Mouse (Mus musculus): ENCODE measurements around the gene Chrm1. TPM values are rescaled to one million over a fixed set of nuclear protein-coding genes. Genes with fewer than 3 reads are reported as not detected.

Gene Chrm1
- polyA plus RNA-seq, 1 experiment from 2014 or later, result 0.06 TPM

DNA sequence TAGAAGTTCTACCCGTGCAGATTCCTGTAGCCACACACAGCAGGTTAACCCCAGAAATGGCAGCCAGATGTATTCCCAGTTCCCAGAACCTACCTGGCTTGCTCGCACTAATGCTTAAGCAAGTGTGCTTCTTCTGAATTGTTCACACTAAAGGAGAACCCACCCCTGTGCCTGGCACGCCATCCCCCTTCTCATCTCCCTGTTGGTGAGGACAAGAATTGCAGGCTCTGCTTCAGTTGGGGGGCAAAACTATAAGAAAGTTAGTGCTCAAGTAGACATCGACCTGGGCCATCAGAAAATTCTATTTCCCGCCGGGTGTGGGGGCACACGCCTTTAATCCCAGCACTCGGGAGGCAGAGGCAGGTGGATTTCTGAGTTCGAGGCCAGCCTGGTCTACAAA is 36.1 kb downstream of the Chrm1 start:
- 64% methylated on average over 9 of the region's 9 CpGs for WGBS (ENCODE audit: insufficient replicate concordance)
- Histone ChIP-seq H3K9ac (ENCODE audit: low read depth, low read length) (no peak overlapping the region), H3K4me2 (no peak overlapping the region), H3K4me3 (ENCODE audit: low read depth, low read length) (no peak overlapping the region), H3K27me3 (ENCODE audit: control insufficient read depth, insufficient read depth, low read length) (no peaks in the 10 kb centered on the region), H3K9me3 (replicated peaks; ENCODE audit: control insufficient read depth, low read length) (no peaks in the 10 kb centered on the region), H3K4me1 (ENCODE audit: control insufficient read depth, insufficient read depth, low read length) (no peaks in the 10 kb centered on the region), H3K27ac (ENCODE audit: low read depth, low read length) (no peak overlapping the region), H3K36me3 (ENCODE audit: control insufficient read depth, insufficient read depth, low read length) (no peaks in the 10 kb centered on the region)
- ATAC-seq (replicated peaks; ENCODE audit: insufficient number of reproducible peaks, low FRiP score, low TSS enrichment), result no peak

DNA sequence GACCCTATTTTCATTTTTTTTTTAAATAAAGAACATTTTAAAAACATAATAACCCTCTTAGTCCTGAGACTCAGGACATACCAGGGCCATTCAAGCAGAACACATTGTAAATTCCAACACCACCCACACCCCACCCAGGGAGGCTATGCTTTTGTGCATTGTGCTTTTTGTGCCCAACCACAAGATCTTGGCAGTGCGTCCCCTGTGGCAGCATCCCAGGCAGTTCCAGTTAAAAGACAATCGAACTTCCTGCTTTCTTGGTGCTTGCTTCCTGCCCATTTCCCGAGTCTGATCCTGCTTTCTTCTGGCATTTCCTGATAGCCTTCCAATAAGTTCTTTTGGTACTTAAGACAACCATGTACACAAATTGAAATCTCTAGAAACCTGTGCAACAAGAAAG is 38.9 kb downstream of the Chrm1 start:
- 62% methylated on average over 3 of the region's 3 CpGs for WGBS (ENCODE audit: insufficient replicate concordance)

DNA sequence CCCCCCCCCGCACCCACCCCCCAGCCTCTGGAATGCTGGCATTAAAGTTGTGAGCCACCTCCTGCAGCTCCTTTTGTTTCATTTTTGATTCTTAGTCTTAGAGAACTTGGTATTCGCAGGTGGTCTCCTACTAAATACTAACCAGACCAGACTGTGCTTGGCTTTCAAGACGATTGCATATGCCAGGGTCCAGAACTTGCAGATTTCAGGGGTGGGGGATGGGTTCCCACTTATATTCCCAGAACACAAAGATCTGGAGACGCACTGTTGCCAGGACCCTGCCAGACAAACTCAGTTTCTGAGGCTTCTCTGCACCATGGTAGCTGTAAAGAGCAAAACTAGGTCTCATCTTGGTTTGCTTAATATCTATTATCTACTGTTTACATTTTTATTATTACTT is 40.0 kb downstream of the Chrm1 start:
- no peak for ATAC-seq (replicated peaks; ENCODE audit: insufficient number of reproducible peaks, low FRiP score, low TSS enrichment)
- H3K4me2 ChIP-seq, result no peak overlapping the region
- 53% methylated on average over 4 of the region's 4 CpGs for WGBS (ENCODE audit: insufficient replicate concordance)
- H3K4me3 ChIP-seq (ENCODE audit: low read depth, low read length), result no peak overlapping the region
- no peak overlapping the region for H3K9ac ChIP-seq (ENCODE audit: low read depth, low read length)
- no peaks in the 10 kb centered on the region for H3K27me3 ChIP-seq (ENCODE audit: control insufficient read depth, insufficient read depth, low read length)
- no peaks in the 10 kb centered on the region for H3K9me3 ChIP-seq (replicated peaks; ENCODE audit: control insufficient read depth, low read length)
- H3K36me3 ChIP-seq (ENCODE audit: control insufficient read depth, insufficient read depth, low read length), result peaks cover 12% of the 10 kb centered on the region
- no peaks in the 10 kb centered on the region for H3K4me1 ChIP-seq (ENCODE audit: control insufficient read depth, insufficient read depth, low read length)
- H3K27ac ChIP-seq (ENCODE audit: low read depth, low read length), result no peak overlapping the region

More for the DNA sequence above, 38.9 kb downstream of the Chrm1 start:
- H3K4me2 ChIP-seq, result no peak overlapping the region
- peaks cover under 1% of the 10 kb centered on the region for H3K36me3 ChIP-seq (ENCODE audit: control insufficient read depth, insufficient read depth, low read length)
- H3K27ac ChIP-seq (ENCODE audit: low read depth, low read length), result no peak overlapping the region
- H3K4me3 ChIP-seq (ENCODE audit: low read depth, low read length), result no peak overlapping the region
- no peak overlapping the region for H3K9ac ChIP-seq (ENCODE audit: low read depth, low read length)
- no peaks in the 10 kb centered on the region for H3K4me1 ChIP-seq (ENCODE audit: control insufficient read depth, insufficient read depth, low read length)
- no peaks in the 10 kb centered on the region for H3K9me3 ChIP-seq (replicated peaks; ENCODE audit: control insufficient read depth, low read length)
- ATAC-seq (replicated peaks; ENCODE audit: insufficient number of reproducible peaks, low FRiP score, low TSS enrichment), result no peak
- no peaks in the 10 kb centered on the region for H3K27me3 ChIP-seq (ENCODE audit: control insufficient read depth, insufficient read depth, low read length)

DNA sequence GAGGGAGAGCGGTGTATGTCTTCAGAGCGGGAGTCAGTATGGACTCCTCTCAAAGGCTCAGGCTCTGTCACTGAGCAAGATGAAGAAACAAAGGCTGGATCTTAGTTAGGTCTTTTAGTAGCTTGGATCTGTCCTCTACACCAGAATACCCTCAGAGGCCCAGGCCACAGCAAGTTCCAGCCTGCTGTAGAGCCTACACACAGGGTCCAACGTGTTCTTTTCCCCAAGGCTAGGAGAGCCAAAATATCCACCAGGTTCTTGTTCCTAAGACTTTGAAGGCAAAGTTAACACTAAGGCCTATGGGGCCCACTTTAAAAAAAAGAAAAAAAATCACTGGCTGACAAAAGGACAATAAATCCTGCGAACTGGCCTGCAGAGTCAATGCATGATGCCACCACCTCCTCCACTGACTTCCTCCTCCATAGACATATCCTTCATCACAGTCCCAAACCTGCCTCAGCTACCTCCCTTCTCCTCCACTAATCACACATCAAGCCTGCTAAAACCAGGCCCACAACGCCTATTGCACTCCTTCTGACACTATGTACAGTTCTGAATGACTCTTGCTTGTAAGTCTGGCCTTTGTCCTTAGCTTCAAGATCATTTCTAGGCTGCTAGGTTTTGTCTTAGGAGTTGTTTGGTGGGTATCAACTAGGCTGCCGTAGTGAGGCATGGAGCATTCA is 41.6 kb downstream of the Chrm1 start:
- ATAC-seq (replicated peaks; ENCODE audit: insufficient number of reproducible peaks, low FRiP score, low TSS enrichment), result no peak
- WGBS (ENCODE audit: insufficient replicate concordance), result 83% methylated on average over 6 of the region's 6 CpGs
- H3K4me2 ChIP-seq, result no peak overlapping the region
- H3K27ac ChIP-seq (ENCODE audit: low read depth, low read length), result no peak overlapping the region
- no peaks in the 10 kb centered on the region for H3K9me3 ChIP-seq (replicated peaks; ENCODE audit: control insufficient read depth, low read length)
- no peak overlapping the region for H3K9ac ChIP-seq (ENCODE audit: low read depth, low read length)
- peaks cover 25% of the 10 kb centered on the region for H3K36me3 ChIP-seq (ENCODE audit: control insufficient read depth, insufficient read depth, low read length)
- H3K4me1 ChIP-seq (ENCODE audit: control insufficient read depth, insufficient read depth, low read length), result no peaks in the 10 kb centered on the region
- H3K4me3 ChIP-seq (ENCODE audit: low read depth, low read length), result no peak overlapping the region
- no peaks in the 10 kb centered on the region for H3K27me3 ChIP-seq (ENCODE audit: control insufficient read depth, insufficient read depth, low read length)

DNA sequence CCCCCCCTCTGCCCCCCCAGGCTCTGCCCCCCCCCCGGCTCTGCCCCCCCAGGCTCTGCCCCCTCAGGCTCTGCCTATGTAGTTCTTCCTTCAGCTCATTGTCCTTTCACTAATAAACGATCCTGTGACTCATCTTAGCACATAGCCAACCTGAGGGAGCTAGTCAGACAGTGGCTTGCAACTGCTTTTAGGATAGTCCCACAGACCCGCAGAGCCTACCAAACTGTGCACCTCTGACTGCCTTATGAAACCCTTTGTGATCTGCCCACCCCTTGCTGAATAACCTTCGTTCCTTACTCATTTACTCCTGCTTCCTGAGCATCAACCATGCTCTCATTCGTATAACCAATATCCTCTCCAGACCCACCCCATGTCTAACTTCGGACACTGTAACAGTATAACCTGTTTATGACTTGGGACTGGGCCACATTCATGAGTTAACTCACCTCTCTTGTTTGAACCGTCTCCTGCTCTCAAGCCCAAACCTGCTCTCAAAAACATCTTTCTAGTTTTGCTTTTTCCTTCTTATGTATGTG is 42.6 kb downstream of the Chrm1 start:
- H3K4me1 ChIP-seq (ENCODE audit: control insufficient read depth, insufficient read depth, low read length), result peaks cover 4% of the 10 kb centered on the region; the same call in 1 of the 2 replicates
- no peak overlapping the region for H3K27ac ChIP-seq (ENCODE audit: low read depth, low read length)
- WGBS (ENCODE audit: insufficient replicate concordance), result 82% methylated on average over 7 of the region's 7 CpGs
- H3K9me3 ChIP-seq (replicated peaks; ENCODE audit: control insufficient read depth, low read length), result no peaks in the 10 kb centered on the region
- H3K36me3 ChIP-seq (ENCODE audit: control insufficient read depth, insufficient read depth, low read length), result peaks cover 28% of the 10 kb centered on the region
- ATAC-seq (replicated peaks; ENCODE audit: insufficient number of reproducible peaks, low FRiP score, low TSS enrichment), result no peak
- H3K4me2 ChIP-seq, result no peak overlapping the region
- no peak overlapping the region for H3K9ac ChIP-seq (ENCODE audit: low read depth, low read length)
- no peak overlapping the region for H3K4me3 ChIP-seq (ENCODE audit: low read depth, low read length)
- no peaks in the 10 kb centered on the region for H3K27me3 ChIP-seq (ENCODE audit: control insufficient read depth, insufficient read depth, low read length)

DNA sequence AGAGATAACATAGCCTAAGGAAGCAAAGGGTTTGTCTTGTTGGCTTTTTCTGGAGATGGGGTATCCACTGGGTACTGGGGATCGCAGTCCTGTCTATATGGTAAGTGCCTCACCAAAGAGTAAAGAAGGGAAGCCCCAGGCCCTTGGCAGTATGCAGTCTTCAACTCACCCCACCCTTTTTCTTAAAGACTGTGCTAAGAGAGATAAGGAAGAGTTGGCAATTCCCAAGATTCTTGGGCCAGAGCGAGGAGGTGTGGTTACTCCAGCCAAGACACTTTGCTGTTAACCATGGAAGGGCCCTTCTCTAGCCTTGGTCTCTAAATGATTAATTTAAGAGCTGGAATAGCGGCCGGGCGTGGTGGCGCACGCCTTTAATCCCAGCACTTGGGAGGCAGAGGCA is 43.3 kb downstream of the Chrm1 start:
- H3K9me3 ChIP-seq (replicated peaks; ENCODE audit: control insufficient read depth, low read length), result no peaks in the 10 kb centered on the region
- no peak overlapping the region for H3K9ac ChIP-seq (ENCODE audit: low read depth, low read length)
- WGBS (ENCODE audit: insufficient replicate concordance), result 91% methylated on average over 7 of the region's 7 CpGs
- no peak overlapping the region for H3K27ac ChIP-seq (ENCODE audit: low read depth, low read length)
- no peak for ATAC-seq (replicated peaks; ENCODE audit: insufficient number of reproducible peaks, low FRiP score, low TSS enrichment)
- H3K4me3 ChIP-seq (ENCODE audit: low read depth, low read length), result no peak overlapping the region
- H3K36me3 ChIP-seq (ENCODE audit: control insufficient read depth, insufficient read depth, low read length), result peaks cover 34% of the 10 kb centered on the region
- no peak overlapping the region for H3K4me2 ChIP-seq
- H3K4me1 ChIP-seq (ENCODE audit: control insufficient read depth, insufficient read depth, low read length), result peaks cover 10% of the 10 kb centered on the region
- no peaks in the 10 kb centered on the region for H3K27me3 ChIP-seq (ENCODE audit: control insufficient read depth, insufficient read depth, low read length)

DNA sequence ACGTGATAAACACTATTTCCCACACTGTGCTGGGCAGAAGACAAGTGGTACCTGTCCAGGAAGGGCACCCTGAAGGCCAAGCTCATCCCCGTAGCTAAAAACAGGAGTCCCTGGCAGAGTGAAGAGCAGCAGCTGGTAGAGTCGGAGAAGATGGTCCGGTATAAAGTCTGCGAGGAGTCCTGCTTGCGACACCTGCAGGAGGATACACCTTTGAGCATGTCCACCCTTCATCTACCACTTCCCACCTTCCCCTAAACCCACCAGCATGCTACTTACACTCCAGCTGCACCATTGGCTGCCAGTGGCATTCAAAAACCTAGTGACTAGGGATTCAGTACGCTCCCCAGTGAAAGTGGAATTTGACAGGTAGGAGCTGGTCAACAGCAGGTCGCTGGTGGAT is 45.4 kb downstream of the Chrm1 start:
- no peak overlapping the region for H3K4me2 ChIP-seq
- H3K9me3 ChIP-seq (replicated peaks; ENCODE audit: control insufficient read depth, low read length), result no peaks in the 10 kb centered on the region
- H3K27ac ChIP-seq (ENCODE audit: low read depth, low read length), result no peak overlapping the region
- peaks cover 36% of the 10 kb centered on the region for H3K36me3 ChIP-seq (ENCODE audit: control insufficient read depth, insufficient read depth, low read length)
- H3K4me1 ChIP-seq (ENCODE audit: control insufficient read depth, insufficient read depth, low read length), result peaks cover 14% of the 10 kb centered on the region
- ATAC-seq (replicated peaks; ENCODE audit: insufficient number of reproducible peaks, low FRiP score, low TSS enrichment), result no peak
- WGBS (ENCODE audit: insufficient replicate concordance), result 94% methylated on average over 8 of the region's 8 CpGs
- H3K4me3 ChIP-seq (ENCODE audit: low read depth, low read length), result no peak overlapping the region
- no peaks in the 10 kb centered on the region for H3K27me3 ChIP-seq (ENCODE audit: control insufficient read depth, insufficient read depth, low read length)
- H3K9ac ChIP-seq (ENCODE audit: low read depth, low read length), result no peak overlapping the region

DNA sequence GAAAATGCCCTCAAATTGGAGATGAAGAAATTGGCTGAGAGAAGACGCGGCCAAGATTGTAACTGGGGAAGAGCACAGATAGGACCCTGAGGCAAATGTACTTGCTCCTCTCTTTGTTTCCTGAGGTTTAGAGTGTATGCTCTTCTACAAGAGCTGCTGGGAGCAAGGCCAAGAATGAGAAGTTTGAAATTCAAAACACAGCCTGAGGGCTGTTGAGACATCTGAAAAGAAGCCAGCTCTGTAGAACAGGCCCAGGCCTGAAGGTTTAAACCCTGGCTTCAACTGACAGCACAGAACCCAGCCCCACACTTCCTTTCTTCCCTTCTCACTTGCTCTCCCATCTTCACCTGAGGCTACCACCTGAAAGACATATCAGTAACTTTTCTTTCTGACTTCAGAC is 46.5 kb downstream of the Chrm1 start:
- H3K9me3 ChIP-seq (replicated peaks; ENCODE audit: control insufficient read depth, low read length), result no peaks in the 10 kb centered on the region
- peaks cover 36% of the 10 kb centered on the region for H3K36me3 ChIP-seq (ENCODE audit: control insufficient read depth, insufficient read depth, low read length)
- H3K4me1 ChIP-seq (ENCODE audit: control insufficient read depth, insufficient read depth, low read length), result peaks cover 17% of the 10 kb centered on the region
- no peak overlapping the region for H3K4me3 ChIP-seq (ENCODE audit: low read depth, low read length)
- ATAC-seq (replicated peaks; ENCODE audit: insufficient number of reproducible peaks, low FRiP score, low TSS enrichment), result no peak
- no peak overlapping the region for H3K9ac ChIP-seq (ENCODE audit: low read depth, low read length)
- H3K4me2 ChIP-seq, result no peak overlapping the region
- no peak overlapping the region for H3K27ac ChIP-seq (ENCODE audit: low read depth, low read length)
- WGBS (ENCODE audit: insufficient replicate concordance), result 95% methylated on average over 2 of the region's 2 CpGs
- no peaks in the 10 kb centered on the region for H3K27me3 ChIP-seq (ENCODE audit: control insufficient read depth, insufficient read depth, low read length)

DNA sequence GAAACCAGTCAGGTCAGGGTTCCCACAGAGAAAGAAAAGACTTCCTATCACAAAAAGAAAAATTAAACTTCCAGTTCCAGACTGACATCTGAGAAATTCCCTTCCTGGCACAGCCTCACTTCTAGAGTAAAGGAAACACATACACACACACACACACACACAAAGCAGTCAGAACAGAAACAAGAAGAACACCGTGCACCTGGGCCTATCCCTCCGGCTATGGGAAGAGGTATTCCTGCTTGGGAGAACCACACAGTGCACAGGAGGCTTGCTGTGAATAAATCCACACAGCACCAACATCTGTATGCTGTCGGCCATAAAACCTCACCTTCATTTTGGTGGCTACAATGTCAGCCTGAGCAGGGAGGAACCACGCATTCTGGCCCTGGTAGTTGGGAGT is 47.9 kb downstream of the Chrm1 start:
- Histone ChIP-seq H3K9ac (ENCODE audit: low read depth, low read length) (peak overlapping the region; percentile 90), H3K27me3 (ENCODE audit: control insufficient read depth, insufficient read depth, low read length) (no peaks in the 10 kb centered on the region), H3K9me3 (replicated peaks; ENCODE audit: control insufficient read depth, low read length) (no peaks in the 10 kb centered on the region), H3K36me3 (ENCODE audit: control insufficient read depth, insufficient read depth, low read length) (peaks cover 36% of the 10 kb centered on the region), H3K4me1 (ENCODE audit: control insufficient read depth, insufficient read depth, low read length) (peaks cover 17% of the 10 kb centered on the region), H3K4me2 (peak overlapping the region; percentile 68), H3K4me3 (ENCODE audit: low read depth, low read length) (peak overlapping the region; percentile 72), H3K27ac (ENCODE audit: low read depth, low read length) (no peak overlapping the region)
- no peak for ATAC-seq (replicated peaks; ENCODE audit: insufficient number of reproducible peaks, low FRiP score, low TSS enrichment)
- 75% methylated on average over 4 of the region's 4 CpGs for WGBS (ENCODE audit: insufficient replicate concordance)

All from heart, embryonic 11.5 days (tissue).